Mouse (Mus musculus) midbrain, embryonic 15.5 days (tissue): ENCODE measurements around the gene Ndrg4. TPM values are rescaled to one million over a fixed set of nuclear protein-coding genes. Genes with fewer than 3 reads are reported as not detected.
A peak's percentile ranks its signal among the peaks of the same experiment; 100 is the strongest.

Source experiments
- ATAC-seq: fragments of 200-750 bp; cut with Nextera tagmentation; replicated peaks from 2 replicates; pipeline ENCODE4 v1.8.0; 2017; ENCODE audit warnings: moderate TSS enrichment
- H3K27ac ChIP-seq: fragments of 300-500 bp; sonication (generic); 2 replicates; pipeline ENCODE4 v1.5.1; 2015; ENCODE audit warnings: mild to moderate bottlenecking, inconsistent platforms
- H3K27me3 ChIP-seq: fragments of 300-500 bp; sonication (generic); replicated peaks from 2 replicates; pipeline ENCODE4 v1.6.1; 2015; ENCODE audit warnings: inconsistent platforms
- H3K36me3 ChIP-seq: fragments of 300-500 bp; sonication (generic); replicated peaks from 2 replicates; pipeline ENCODE4 v1.6.1; 2015; ENCODE audit warnings: inconsistent platforms
- H3K4me1 ChIP-seq: fragments of 300-500 bp; sonication (generic); 2 replicates; pipeline ENCODE4 v1.6.1; 2015; ENCODE audit warnings: inconsistent platforms
- H3K4me2 ChIP-seq: fragments of 300-500 bp; sonication (generic); 2 replicates; pipeline ENCODE4 v1.6.1; 2015; ENCODE audit warnings: inconsistent platforms, mild to moderate bottlenecking, moderate library complexity
- H3K4me3 ChIP-seq: fragments of 300-500 bp; sonication (generic); 2 replicates; pipeline ENCODE4 v1.5.1; 2015; ENCODE audit warnings: mild to moderate bottlenecking, inconsistent platforms
- H3K9ac ChIP-seq: fragments of 300-500 bp; sonication (generic); 2 replicates; pipeline ENCODE4 v1.6.1; 2015; ENCODE audit warnings: mild to moderate bottlenecking, inconsistent platforms
- H3K9me3 ChIP-seq: fragments of 300-500 bp; sonication (generic); 2 replicates; pipeline ENCODE4 v1.6.1; 2016; ENCODE audit warnings: inconsistent platforms
- WGBS: fragments of 180-500 bp; shearing (Covaris S2); methylation state at CpG from one replicate; pipeline ENCODE4 v1.1.7; 2015; ENCODE audit warnings: mixed read lengths; 5-methylcytosine and 5-hydroxymethylcytosine counted together
- polyA plus RNA-seq: library from polyadenylated mRNA; unstranded; fragments of >200 nt; fragmentation: Nextera tagmentation; extraction: Ambion mirVana; gene quantifications from 2 replicates; pipeline ENCODE4 v1.2.1, GENCODE M21; 2015

Gene Ndrg4
- polyA plus RNA-seq, 1 experiment from 2014 or later: 379 TPM

- Histone ChIP-seq H3K27ac (no peak overlapping the region), H3K36me3 (peaks cover 55% of the 10 kb centered on the region), H3K27me3 (no peaks in the 10 kb centered on the region), H3K4me2 (no peak overlapping the region), H3K9ac (no peak overlapping the region), H3K4me1 (peaks cover 6% of the 10 kb centered on the region), H3K9me3 (no peaks in the 10 kb centered on the region), H3K4me3 (no peak overlapping the region)
- WGBS: 75% methylated on average over 3 of the region's 3 CpGs
- ATAC-seq: no peak
Measured at GRCm38 (mm10) chr8:95711029-95711428, 34.2 kb downstream of the Ndrg4 start.

DNA sequence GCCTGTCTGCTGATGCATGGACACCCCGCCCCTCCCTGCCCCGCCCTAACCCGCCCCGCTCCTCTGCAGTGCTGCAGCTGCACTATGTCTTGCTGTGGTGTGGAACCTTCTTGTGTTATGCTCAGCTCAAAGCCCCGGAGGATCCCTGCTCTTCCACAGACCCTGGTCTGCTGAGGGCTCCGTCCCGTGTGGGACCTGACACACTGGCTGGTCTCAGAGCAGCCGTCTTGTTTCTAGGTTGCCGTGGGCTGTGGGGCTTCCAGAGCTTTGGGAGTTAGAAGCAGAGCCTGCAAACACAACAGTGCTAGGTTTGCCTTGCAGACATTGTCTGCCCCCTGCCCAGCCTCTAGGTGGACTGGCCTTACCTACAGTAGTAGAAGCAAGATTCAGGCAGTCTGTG is 35.6 kb downstream of the Ndrg4 start:
- Histone ChIP-seq H3K4me3 (no peak overlapping the region), H3K9ac (no peak overlapping the region), H3K27me3 (no peaks in the 10 kb centered on the region), H3K36me3 (peaks cover 41% of the 10 kb centered on the region), H3K9me3 (no peaks in the 10 kb centered on the region), H3K27ac (no peak overlapping the region), H3K4me2 (no peak overlapping the region), H3K4me1 (peaks cover 18% of the 10 kb centered on the region)
- WGBS: 87% methylated on average over 9 of the region's 9 CpGs
- ATAC-seq: no peak

- no peak overlapping the region for H3K9ac ChIP-seq
- no peak overlapping the region for H3K4me2 ChIP-seq
- H3K27ac ChIP-seq: no peak overlapping the region
- no peak overlapping the region for H3K4me3 ChIP-seq
- H3K36me3 ChIP-seq: peaks cover 39% of the 10 kb centered on the region
- H3K9me3 ChIP-seq: no peaks in the 10 kb centered on the region
- H3K4me1 ChIP-seq: peaks cover 18% of the 10 kb centered on the region
- WGBS: 82% methylated on average over 19 of the region's 19 CpGs
- ATAC-seq: no peak
- H3K27me3 ChIP-seq: no peaks in the 10 kb centered on the region
Measured at GRCm38 (mm10) chr8:95713100-95714010, 36.6 kb downstream of the Ndrg4 start.

- ATAC-seq: no peak
- no peak overlapping the region for H3K9ac ChIP-seq
- H3K36me3 ChIP-seq: peaks cover 37% of the 10 kb centered on the region
- H3K27me3 ChIP-seq: no peaks in the 10 kb centered on the region
- no peak overlapping the region for H3K27ac ChIP-seq
- H3K4me3 ChIP-seq: no peak overlapping the region
- H3K4me2 ChIP-seq: no peak overlapping the region
- peaks cover 18% of the 10 kb centered on the region for H3K4me1 ChIP-seq
- no peaks in the 10 kb centered on the region for H3K9me3 ChIP-seq
- 94% methylated on average over 4 of the region's 4 CpGs for WGBS
Measured at GRCm38 (mm10) chr8:95714367-95714766, 37.6 kb downstream of the Ndrg4 start.

DNA sequence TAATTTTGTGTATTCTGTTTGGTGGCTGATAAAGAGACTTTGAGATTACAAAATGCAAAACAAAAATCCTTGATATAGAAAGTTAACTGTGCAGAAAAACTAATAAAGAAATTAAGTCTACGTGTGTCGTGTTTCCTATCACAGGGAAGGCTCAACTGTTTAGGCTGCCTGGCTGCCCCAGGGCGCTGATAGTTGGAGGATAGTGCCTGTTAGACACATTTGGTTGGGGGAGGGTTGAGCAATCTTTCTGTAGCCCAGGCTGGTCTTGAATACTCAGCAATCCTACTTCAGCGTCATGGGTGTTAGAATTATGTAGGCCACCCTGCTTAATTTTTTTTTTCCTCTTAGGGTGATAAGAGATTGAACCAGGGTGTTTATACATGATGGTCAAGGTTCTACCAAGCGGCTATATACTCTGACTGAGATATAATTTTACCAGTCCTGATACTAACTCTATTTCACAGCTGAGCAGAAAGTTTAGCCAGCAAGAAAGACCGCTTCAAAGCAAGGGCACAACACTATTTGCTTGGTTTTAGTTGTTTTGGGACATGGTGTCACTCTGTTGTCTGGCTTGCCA is 38.1 kb downstream of the Ndrg4 start:
- Histone ChIP-seq H3K27ac (peak overlapping the region; percentile 80; the same call in 1 of the 2 replicates), H3K9ac (no peak overlapping the region; the same call in 1 of the 2 replicates), H3K9me3 (no peaks in the 10 kb centered on the region), H3K4me3 (peak overlapping the region; percentile 87; the same call in 1 of the 2 replicates), H3K4me2 (peak overlapping the region; percentile 86), H3K4me1 (peaks cover 18% of the 10 kb centered on the region), H3K27me3 (no peaks in the 10 kb centered on the region), H3K36me3 (peaks cover 37% of the 10 kb centered on the region)
- ATAC-seq: no peak
- WGBS: 88% methylated on average over 6 of the region's 6 CpGs

- Histone ChIP-seq H3K9me3 (no peaks in the 10 kb centered on the region), H3K27ac (peak within 1 kb of the TSS; percentile 80), H3K9ac (peak within 1 kb of the TSS; percentile 86), H3K4me2 (peak within 1 kb of the TSS; percentile 86), H3K4me1 (peaks cover 18% of the 10 kb centered on the region), H3K27me3 (no peaks in the 10 kb centered on the region), H3K4me3 (peak within 1 kb of the TSS; percentile 87), H3K36me3 (peaks cover 41% of the 10 kb centered on the region)
- WGBS: 1% methylated on average over 79 of the region's 79 CpGs
- peak; percentile 91 for ATAC-seq
Measured at GRCm38 (mm10) chr8:95715676-95716531, 39.1 kb downstream of the Ndrg4 start, which contains the start of gene Setd6. Setd6 (plus strand) TSS chr8:95715881.

DNA sequence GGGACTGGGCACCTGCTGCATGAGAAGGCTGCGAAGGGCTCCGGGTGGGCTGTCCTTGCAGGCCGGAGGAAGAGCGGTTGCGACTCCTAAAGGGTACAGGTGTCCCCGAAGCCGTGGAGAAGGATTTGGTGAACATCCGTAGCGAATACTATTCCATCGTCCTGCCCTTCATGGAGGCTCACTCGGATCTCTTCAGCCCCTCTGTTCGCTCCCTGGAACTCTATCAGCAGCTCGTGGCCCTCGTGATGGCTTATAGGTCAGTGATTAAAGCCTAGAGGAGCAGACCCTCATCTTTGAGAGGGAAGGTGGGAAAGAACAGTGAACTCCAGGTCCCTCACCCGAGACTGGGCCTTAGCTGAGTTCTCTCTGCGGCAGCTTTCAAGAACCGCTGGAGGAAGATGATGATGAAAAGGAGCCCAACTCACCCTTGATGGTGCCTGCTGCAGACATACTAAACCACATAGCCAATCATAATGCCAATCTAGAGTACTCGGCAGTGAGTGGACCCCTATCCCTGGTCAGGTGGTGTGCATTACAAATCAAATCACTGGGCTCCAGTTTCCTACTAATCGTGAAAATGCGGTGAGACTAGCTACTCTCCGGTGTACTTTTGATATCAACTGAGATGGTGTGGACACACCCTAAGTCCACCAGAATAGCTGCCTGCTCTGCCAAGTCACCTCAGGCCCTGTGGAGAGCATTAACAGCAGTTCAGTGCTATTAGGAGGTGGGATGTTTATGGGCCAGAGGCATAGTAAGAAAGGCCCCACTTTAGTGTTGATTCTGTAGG is 40.0 kb downstream of the Ndrg4 start:
- H3K4me3 ChIP-seq: peak overlapping the region; percentile 87
- no peaks in the 10 kb centered on the region for H3K9me3 ChIP-seq
- H3K36me3 ChIP-seq: peaks cover 41% of the 10 kb centered on the region
- peak overlapping the region; percentile 86 for H3K4me2 ChIP-seq
- peak overlapping the region; percentile 80; the same call in 1 of the 2 replicates for H3K27ac ChIP-seq
- ATAC-seq: no peak
- H3K27me3 ChIP-seq: no peaks in the 10 kb centered on the region
- H3K9ac ChIP-seq: peak overlapping the region; percentile 86
- peaks cover 18% of the 10 kb centered on the region for H3K4me1 ChIP-seq
- WGBS: 19% methylated on average over 21 of the region's 21 CpGs

GRCm38 (mm10) chr8:95727625-95728024 is 50.8 kb downstream of the Ndrg4 start:
- 88% methylated on average over 4 of the region's 4 CpGs for WGBS
- no peaks in the 10 kb centered on the region for H3K9me3 ChIP-seq
- no peak for ATAC-seq
- no peak overlapping the region for H3K4me3 ChIP-seq
- no peak overlapping the region for H3K27ac ChIP-seq
- H3K36me3 ChIP-seq: peaks cover 76% of the 10 kb centered on the region
- H3K4me1 ChIP-seq: no peaks in the 10 kb centered on the region
- no peak overlapping the region for H3K4me2 ChIP-seq
- no peaks in the 10 kb centered on the region for H3K27me3 ChIP-seq
- H3K9ac ChIP-seq: no peak overlapping the region

- H3K27ac ChIP-seq: no peak overlapping the region
- WGBS: 76% methylated on average over 7 of the region's 7 CpGs
- H3K4me2 ChIP-seq: no peak overlapping the region
- H3K9me3 ChIP-seq: no peaks in the 10 kb centered on the region
- no peak overlapping the region for H3K9ac ChIP-seq
- H3K4me3 ChIP-seq: no peak overlapping the region
- H3K36me3 ChIP-seq: peaks cover 75% of the 10 kb centered on the region
- no peaks in the 10 kb centered on the region for H3K27me3 ChIP-seq
- no peaks in the 10 kb centered on the region for H3K4me1 ChIP-seq
- no peak for ATAC-seq
Measured at GRCm38 (mm10) chr8:95738596-95738995, 61.8 kb downstream of the Ndrg4 start.

DNA sequence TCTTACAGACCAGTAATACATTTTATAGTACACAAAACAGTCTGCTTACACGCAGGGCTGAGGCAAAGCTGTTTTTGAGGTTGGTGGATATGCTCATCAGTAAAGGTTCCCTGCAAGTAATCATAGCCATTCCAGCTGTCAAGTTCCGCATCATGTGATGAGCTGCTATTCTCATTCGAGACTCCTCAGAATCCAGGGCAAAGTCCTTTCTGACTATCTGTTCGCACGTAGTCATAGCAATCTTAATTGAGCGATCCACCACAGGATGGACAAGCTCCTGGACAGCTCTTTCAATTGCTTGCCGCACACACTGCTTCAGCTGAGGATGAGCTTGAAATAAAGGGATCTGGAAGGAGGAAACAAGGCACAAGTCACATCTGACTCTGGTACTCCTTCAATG is 65.0 kb downstream of the Ndrg4 start:
- 90% methylated on average over 7 of the region's 7 CpGs for WGBS
- H3K4me2 ChIP-seq: no peak overlapping the region
- H3K4me1 ChIP-seq: no peaks in the 10 kb centered on the region
- H3K27ac ChIP-seq: no peak overlapping the region
- H3K27me3 ChIP-seq: no peaks in the 10 kb centered on the region
- no peak overlapping the region for H3K9ac ChIP-seq
- ATAC-seq: no peak
- peaks cover 70% of the 10 kb centered on the region for H3K36me3 ChIP-seq
- no peaks in the 10 kb centered on the region for H3K9me3 ChIP-seq
- H3K4me3 ChIP-seq: no peak overlapping the region

- Histone ChIP-seq H3K4me1 (no peaks in the 10 kb centered on the region), H3K4me3 (no peak overlapping the region), H3K36me3 (peaks cover 57% of the 10 kb centered on the region), H3K4me2 (no peak overlapping the region), H3K27me3 (no peaks in the 10 kb centered on the region), H3K27ac (no peak overlapping the region), H3K9me3 (no peaks in the 10 kb centered on the region), H3K9ac (no peak overlapping the region)
- no peak for ATAC-seq
- WGBS: 95% methylated on average over 4 of the region's 4 CpGs
Measured at GRCm38 (mm10) chr8:95748028-95748427, 71.2 kb downstream of the Ndrg4 start.
